Mouse (Mus musculus) cerebellum, adult 9-11 months (tissue): ENCODE data around the gene Foxp1.

Experiments used
- DNase-seq: peaks from one replicate; pipeline ENCODE4 v3.0.0; 2022

Foxp1 gene

GRCm38 (mm10) chr6:99162716-99163115 lies 359.8 kb downstream of the Foxp1 start:
- DNase-seq = no peak

- no peak for DNase-seq
Measured at GRCm38 (mm10) chr6:99160348-99160693, 362.2 kb downstream of the Foxp1 start.

- no peak for DNase-seq
Measured at GRCm38 (mm10) chr6:99159452-99160347, 362.8 kb downstream of the Foxp1 start.

GRCm38 (mm10) chr6:99153682-99154081 lies 368.8 kb downstream of the Foxp1 start:
- DNase-seq = no peak

GRCm38 (mm10) chr6:99146400-99146905 lies 376.1 kb downstream of the Foxp1 start:
- DNase-seq = no peak

GRCm38 (mm10) chr6:99145033-99145432 lies 377.5 kb downstream of the Foxp1 start:
- DNase-seq = no peak

GRCm38 (mm10) chr6:99143756-99144036 lies 378.8 kb downstream of the Foxp1 start:
- no peak for DNase-seq

GRCm38 (mm10) chr6:99142900-99143755 lies 379.4 kb downstream of the Foxp1 start:
- no peak for DNase-seq

- DNase-seq = no peak
Measured at GRCm38 (mm10) chr6:99138041-99138440, 384.5 kb downstream of the Foxp1 start.

- DNase-seq = no peak
Measured at GRCm38 (mm10) chr6:99137071-99137470, 385.4 kb downstream of the Foxp1 start.

GRCm38 (mm10) chr6:99135938-99136729 lies 386.4 kb downstream of the Foxp1 start:
- no peak for DNase-seq

GRCm38 (mm10) chr6:99131815-99132214 lies 390.7 kb downstream of the Foxp1 start:
- no peak for DNase-seq

GRCm38 (mm10) chr6:99130758-99131410 lies 391.6 kb downstream of the Foxp1 start:
- no peak for DNase-seq

- no peak for DNase-seq
Measured at GRCm38 (mm10) chr6:99126717-99127116, 395.8 kb downstream of the Foxp1 start.

GRCm38 (mm10) chr6:99120776-99121766 lies 401.4 kb downstream of the Foxp1 start:
- DNase-seq = no peak

GRCm38 (mm10) chr6:99118534-99118933 lies 404.0 kb downstream of the Foxp1 start:
- DNase-seq = no peak

GRCm38 (mm10) chr6:99117411-99117810 lies 405.1 kb downstream of the Foxp1 start:
- DNase-seq = no peak

GRCm38 (mm10) chr6:99111856-99112255 lies 410.7 kb downstream of the Foxp1 start:
- DNase-seq = no peak

- no peak for DNase-seq
Measured at GRCm38 (mm10) chr6:99108417-99108816, 414.1 kb downstream of the Foxp1 start.

- DNase-seq = no peak
Measured at GRCm38 (mm10) chr6:99107674-99108073, 414.8 kb downstream of the Foxp1 start.

- DNase-seq = no peak
Measured at GRCm38 (mm10) chr6:99107081-99107482, 415.4 kb downstream of the Foxp1 start.
